Mouse (Mus musculus) midbrain, embryonic 11.5 days (tissue): ENCODE data around the gene Mlph. TPM values are rescaled to one million over a fixed set of nuclear protein-coding genes. Genes with fewer than 3 reads are reported as not detected.

ENCODE experiments used
- ATAC-seq: fragments of 200-750 bp; cut with Nextera tagmentation; 2 replicates; pipeline ENCODE4 v1.8.0; 2017; ENCODE audit warnings: moderate TSS enrichment, moderate library complexity; ENCODE audit not compliant: low FRiP score
- DNase-seq: peaks from one replicate; pipeline ENCODE4 v3.0.0; 2015; ENCODE audit warnings: low spot score; ENCODE audit errors: missing footprints
- H3K27ac ChIP-seq: fragments of 300-500 bp; sonication (generic); 2 replicates; pipeline ENCODE4 v1.5.1; 2014; ENCODE audit warnings: low read depth, low read length
- H3K27me3 ChIP-seq: fragments of 300-500 bp; sonication (generic); 2 replicates; pipeline ENCODE4 v1.6.1; 2014; ENCODE audit warnings: mild to moderate bottlenecking, low read length, moderate library complexity, mixed read lengths; ENCODE audit not compliant: control insufficient read depth, insufficient read depth
- H3K36me3 ChIP-seq: fragments of 300-500 bp; sonication (generic); 2 replicates; pipeline ENCODE4 v1.6.1; 2014; ENCODE audit warnings: mild to moderate bottlenecking, low read length, moderate library complexity, mixed read lengths; ENCODE audit not compliant: control insufficient read depth, insufficient read depth
- H3K4me1 ChIP-seq: fragments of 300-500 bp; sonication (generic); 2 replicates; pipeline ENCODE4 v1.6.1; 2014; ENCODE audit warnings: low read length; ENCODE audit not compliant: control insufficient read depth, insufficient read depth
- H3K4me2 ChIP-seq: fragments of 300-500 bp; sonication (generic); 2 replicates; pipeline ENCODE4 v1.6.1; 2014; ENCODE audit warnings: mild to moderate bottlenecking, moderate library complexity
- H3K4me3 ChIP-seq: fragments of 300-500 bp; sonication (generic); 2 replicates; pipeline ENCODE4 v1.5.1; 2014; ENCODE audit warnings: low read depth, low read length
- H3K9ac ChIP-seq: fragments of 300-500 bp; sonication (generic); 2 replicates; pipeline ENCODE4 v1.6.1; 2014; ENCODE audit warnings: low read length
- H3K9me3 ChIP-seq: fragments of 300-500 bp; sonication (generic); 2 replicates; pipeline ENCODE4 v1.6.1; 2016; ENCODE audit warnings: low read length; ENCODE audit not compliant: control insufficient read depth
- WGBS: fragments of 180-500 bp; shearing (Covaris S2); extraction: QIAGEN DNeasy Blood & Tissue Kit; methylation state at CpG from one replicate; pipeline ENCODE4 v1.1.7; 2014; 5-methylcytosine and 5-hydroxymethylcytosine counted together
- polyA plus RNA-seq: library from polyadenylated mRNA; unstranded; fragments of >200 nt; fragmentation: Nextera tagmentation; extraction: Ambion mirVana; gene quantifications from 2 replicates; pipeline ENCODE4 v1.2.1, GENCODE M21; 2014

Gene Mlph
- polyA plus RNA-seq, 1 experiment from 2014 or later, result 0.33 TPM

GRCm38 (mm10) chr1:90896281-90896680, 18.6 kb upstream of the Mlph start:
- Histone ChIP-seq H3K27me3 (no peaks in the 10 kb centered on the region), H3K9me3 (no peaks in the 10 kb centered on the region), H3K4me2 (no peak overlapping the region), H3K9ac (no peak overlapping the region), H3K4me3 (no peak overlapping the region), H3K4me1 (no peaks in the 10 kb centered on the region), H3K27ac (no peak overlapping the region), H3K36me3 (no peaks in the 10 kb centered on the region)
- ATAC-seq, result no peak
- WGBS, result 86% methylated on average over 4 of the region's 4 CpGs
- no peak for DNase-seq

- Histone ChIP-seq H3K4me1 (no peaks in the 10 kb centered on the region), H3K9me3 (no peaks in the 10 kb centered on the region), H3K9ac (no peak overlapping the region), H3K4me2 (no peak overlapping the region), H3K27me3 (no peaks in the 10 kb centered on the region), H3K27ac (no peak overlapping the region), H3K4me3 (no peak overlapping the region), H3K36me3 (no peaks in the 10 kb centered on the region)
- ATAC-seq (no peak), DNase-seq (peak; percentile 77)
- WGBS, result 73% methylated on average over 14 of the region's 14 CpGs
These were observed 18.0 kb upstream of the Mlph start for GRCm38 (mm10) chr1:90896741-90897361.

GRCm38 (mm10) chr1:90898012-90898411, 16.9 kb upstream of the Mlph start:
- WGBS, result 63% methylated on average over 1 of the region's 1 CpGs
- no peaks in the 10 kb centered on the region for H3K27me3 ChIP-seq
- H3K4me3 ChIP-seq, result no peak overlapping the region
- H3K4me1 ChIP-seq, result no peaks in the 10 kb centered on the region
- no peak for ATAC-seq
- no peak overlapping the region for H3K4me2 ChIP-seq
- no peak overlapping the region for H3K27ac ChIP-seq
- no peak overlapping the region for H3K9ac ChIP-seq
- no peaks in the 10 kb centered on the region for H3K36me3 ChIP-seq
- H3K9me3 ChIP-seq, result no peaks in the 10 kb centered on the region
- no peak for DNase-seq

- H3K9me3 ChIP-seq, result no peaks in the 10 kb centered on the region
- H3K36me3 ChIP-seq, result no peaks in the 10 kb centered on the region
- H3K27ac ChIP-seq, result no peak overlapping the region
- no peaks in the 10 kb centered on the region for H3K4me1 ChIP-seq
- WGBS, result 87% methylated on average over 5 of the region's 5 CpGs
- no peak for DNase-seq
- no peak overlapping the region for H3K9ac ChIP-seq
- no peak for ATAC-seq
- no peak overlapping the region for H3K4me2 ChIP-seq
- no peaks in the 10 kb centered on the region for H3K27me3 ChIP-seq
- no peak overlapping the region for H3K4me3 ChIP-seq
These were observed 15.1 kb upstream of the Mlph start for GRCm38 (mm10) chr1:90899816-90900215.

- no peak overlapping the region for H3K4me2 ChIP-seq
- ATAC-seq, result no peak
- 86% methylated on average over 6 of the region's 6 CpGs for WGBS
- no peak overlapping the region for H3K27ac ChIP-seq
- no peak overlapping the region for H3K4me3 ChIP-seq
- no peaks in the 10 kb centered on the region for H3K9me3 ChIP-seq
- no peaks in the 10 kb centered on the region for H3K4me1 ChIP-seq
- H3K27me3 ChIP-seq, result no peaks in the 10 kb centered on the region
- H3K36me3 ChIP-seq, result no peaks in the 10 kb centered on the region
- no peak overlapping the region for H3K9ac ChIP-seq
- peak; percentile 77 for DNase-seq
These were observed 14.5 kb upstream of the Mlph start for GRCm38 (mm10) chr1:90900406-90900805.

- Histone ChIP-seq H3K9ac (no peak overlapping the region), H3K4me2 (no peak overlapping the region), H3K9me3 (no peaks in the 10 kb centered on the region), H3K4me1 (no peaks in the 10 kb centered on the region), H3K27ac (no peak overlapping the region), H3K4me3 (no peak overlapping the region), H3K27me3 (no peaks in the 10 kb centered on the region), H3K36me3 (no peaks in the 10 kb centered on the region)
- DNase-seq (peak; percentile 37), ATAC-seq (no peak)
- WGBS, result 70% methylated on average over 4 of the region's 4 CpGs
These were observed 13.6 kb upstream of the Mlph start for GRCm38 (mm10) chr1:90901246-90901645.

- Histone ChIP-seq H3K27ac (no peak overlapping the region), H3K27me3 (no peaks in the 10 kb centered on the region), H3K4me3 (no peak overlapping the region), H3K36me3 (no peaks in the 10 kb centered on the region), H3K4me2 (no peak overlapping the region), H3K9me3 (no peaks in the 10 kb centered on the region), H3K4me1 (no peaks in the 10 kb centered on the region), H3K9ac (no peak overlapping the region)
- DNase-seq (peak; percentile 61), ATAC-seq (no peak)
- WGBS, result 87% methylated on average over 6 of the region's 6 CpGs
These were observed 13.1 kb upstream of the Mlph start for GRCm38 (mm10) chr1:90901681-90902208.

DNA sequence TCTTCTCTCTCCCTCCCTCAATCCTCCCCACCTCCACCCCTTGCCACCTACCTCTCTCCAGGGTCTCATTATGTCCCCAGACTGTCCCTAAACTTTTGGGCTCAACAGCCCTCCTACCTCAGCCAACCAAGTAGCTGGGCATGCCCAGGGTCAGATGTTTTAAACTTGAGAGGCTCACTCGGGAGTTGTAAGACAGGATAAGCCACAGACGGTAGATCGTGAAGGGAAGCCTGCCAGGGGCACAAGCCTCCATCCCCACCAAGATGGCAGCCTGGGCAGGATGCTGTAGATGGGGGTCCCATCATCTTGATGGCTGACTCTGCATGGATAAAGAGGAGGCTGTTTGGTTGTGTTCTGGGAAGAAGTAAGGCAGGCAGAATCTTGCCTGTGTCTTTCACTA, 12.1 kb upstream of the Mlph start:
- H3K4me3 ChIP-seq, result no peak overlapping the region
- H3K4me1 ChIP-seq, result no peaks in the 10 kb centered on the region
- ATAC-seq (no peak), DNase-seq (no peak)
- H3K27me3 ChIP-seq, result no peaks in the 10 kb centered on the region
- H3K9ac ChIP-seq, result no peak overlapping the region
- H3K4me2 ChIP-seq, result no peak overlapping the region
- WGBS, result 91% methylated on average over 3 of the region's 3 CpGs
- H3K9me3 ChIP-seq, result no peaks in the 10 kb centered on the region
- H3K36me3 ChIP-seq, result no peaks in the 10 kb centered on the region
- H3K27ac ChIP-seq, result no peak overlapping the region

GRCm38 (mm10) chr1:90903211-90903945, 11.5 kb upstream of the Mlph start:
- no peak overlapping the region for H3K4me2 ChIP-seq
- no peaks in the 10 kb centered on the region for H3K27me3 ChIP-seq
- no peaks in the 10 kb centered on the region for H3K4me1 ChIP-seq
- H3K4me3 ChIP-seq, result no peak overlapping the region
- H3K36me3 ChIP-seq, result no peaks in the 10 kb centered on the region
- WGBS, result 55% methylated on average over 3 of the region's 3 CpGs
- H3K27ac ChIP-seq, result no peak overlapping the region
- H3K9ac ChIP-seq, result no peak overlapping the region
- no peak for ATAC-seq
- DNase-seq, result no peak
- no peaks in the 10 kb centered on the region for H3K9me3 ChIP-seq
